Mouse (Mus musculus) liver, embryonic 14.5 days (tissue): ENCODE measurements at regions not wholly inside any gene's neighbourhood (a gene's known extent, or its start where the extent isn't known, plus 50 kb on each side); places are given as distances from the start of the nearest gene placed in this dataset.

Experiments used
- CTCF ChIP-seq: IDR thresholded peaks from 2 replicates; pipeline ENCODE4 v1.5.1; 2016; ENCODE audit warnings: antibody characterized with exemption, low read depth, control low read depth
- EP300 ChIP-seq: IDR thresholded peaks from 2 replicates; pipeline ENCODE4 v1.6.1; 2016; ENCODE audit warnings: antibody characterized with exemption, low read depth

- no peak for TF ChIP-seq CTCF
- TF ChIP-seq EP300 = no peak
Observed at GRCm38 (mm10) chr10:111699557-111700508, 193.7 kb downstream of the Phlda1 start.
